Mouse (Mus musculus) embryonic fibroblast, embryonic 13.5 days (primary cell): Measurements from ENCODE around the gene Prkd2. TPM values are rescaled to one million over a fixed set of nuclear protein-coding genes. Genes with fewer than 3 reads are reported as not detected.

Experiments
- H3K27ac ChIP-seq: 2 replicates; pipeline ENCODE4 v1.5.1; 2012; ENCODE audit warnings: low read length, control low read depth, inconsistent platforms; ENCODE audit not compliant: insufficient read depth
- H3K4me1 ChIP-seq: 2 replicates; pipeline ENCODE4 v1.6.1; 2011; ENCODE audit warnings: low read length; ENCODE audit not compliant: control insufficient read depth, insufficient read depth
- H3K4me3 ChIP-seq: 2 replicates; pipeline ENCODE4 v1.5.1; 2011; ENCODE audit warnings: mild to moderate bottlenecking, control low read depth, low read length; ENCODE audit not compliant: insufficient read depth
- CTCF ChIP-seq: IDR thresholded peaks from 2 replicates; pipeline ENCODE4 v1.5.1; 2011; ENCODE audit warnings: mild to moderate bottlenecking, control low read depth, low read length, moderate library complexity, borderline replicate concordance; ENCODE audit not compliant: insufficient read depth
- POLR2A ChIP-seq: IDR thresholded peaks from 2 replicates; pipeline ENCODE4 v1.6.1; 2011; ENCODE audit warnings: low read depth, mild to moderate bottlenecking, control low read depth, low read length, moderate library complexity
- polyA plus RNA-seq: library from polyadenylated mRNA; stranded (reverse); fragments of >200 nt; gene quantifications from 2 replicates; pipeline ENCODE4 v1.2.4, GENCODE M21; 2011; ENCODE audit warnings: low read depth; ENCODE audit not compliant: missing spikeins, insufficient read length

Prkd2 gene
- polyA plus RNA-seq, 1 experiment: 17.8 TPM

GRCm38 (mm10) chr7:16906281-16906680 is 63.6 kb downstream of the Prkd2 start, which contains the start of gene Ptgir:
Gene Ptgir, plus strand, starts transcription at chr7:16906490.
- no peak within 1 kb of the TSS for H3K27ac ChIP-seq
- peaks cover 7% of the 10 kb centered on the region; the same call in 1 of the 2 replicates for H3K4me1 ChIP-seq
- TF ChIP-seq POLR2A (no peak), CTCF (no peak)
- no peak within 1 kb of the TSS for H3K4me3 ChIP-seq

- H3K4me1 ChIP-seq: peaks cover 8% of the 10 kb centered on the region
- TF ChIP-seq CTCF: no peak
- TF ChIP-seq POLR2A: no peak
- H3K27ac ChIP-seq: no peak overlapping the region
- no peak overlapping the region for H3K4me3 ChIP-seq
Measured at GRCm38 (mm10) chr7:16906889-16907559, 64.3 kb downstream of the Prkd2 start.

GRCm38 (mm10) chr7:16907842-16908241 is 65.1 kb downstream of the Prkd2 start:
- Histone ChIP-seq H3K27ac (no peak overlapping the region), H3K4me3 (no peak overlapping the region), H3K4me1 (peaks cover 10% of the 10 kb centered on the region)
- no peak for TF ChIP-seq CTCF
- no peak for TF ChIP-seq POLR2A

- no peak overlapping the region for H3K4me3 ChIP-seq
- peaks cover 10% of the 10 kb centered on the region for H3K4me1 ChIP-seq
- no peak overlapping the region for H3K27ac ChIP-seq
- TF ChIP-seq CTCF: no peak
Measured at GRCm38 (mm10) chr7:16908367-16908766, 65.7 kb downstream of the Prkd2 start.

- Histone ChIP-seq H3K4me1 (peaks cover 10% of the 10 kb centered on the region), H3K4me3 (no peak overlapping the region), H3K27ac (no peak overlapping the region)
- TF ChIP-seq POLR2A: no peak
- TF ChIP-seq CTCF: no peak
Measured at GRCm38 (mm10) chr7:16908859-16909258, 66.2 kb downstream of the Prkd2 start.

GRCm38 (mm10) chr7:16909909-16910308 is 67.2 kb downstream of the Prkd2 start:
- no peak overlapping the region for H3K4me3 ChIP-seq

GRCm38 (mm10) chr7:16911904-16912303 is 69.2 kb downstream of the Prkd2 start:
- H3K4me3 ChIP-seq: no peak overlapping the region
- peaks cover 8% of the 10 kb centered on the region; the same call in 1 of the 2 replicates for H3K4me1 ChIP-seq
- TF ChIP-seq CTCF (no peak), POLR2A (no peak)
- H3K27ac ChIP-seq: peak overlapping the region; percentile 69; the same call in 1 of the 2 replicates

More at GRCm38 (mm10) chr7:16909909-16910308, 67.2 kb downstream of the Prkd2 start:
- H3K4me1 ChIP-seq: peaks cover 10% of the 10 kb centered on the region
- no peak for TF ChIP-seq CTCF
- no peak for TF ChIP-seq POLR2A
- peak overlapping the region; percentile 34; the same call in 1 of the 2 replicates for H3K27ac ChIP-seq

GRCm38 (mm10) chr7:16912360-16912759 is 69.7 kb downstream of the Prkd2 start:
- no peak overlapping the region for H3K4me3 ChIP-seq
- TF ChIP-seq CTCF: no peak
- no peak for TF ChIP-seq POLR2A
- peak overlapping the region; percentile 69 for H3K27ac ChIP-seq
- peaks cover 8% of the 10 kb centered on the region; the same call in 1 of the 2 replicates for H3K4me1 ChIP-seq

GRCm38 (mm10) chr7:16913806-16914452 is 71.2 kb downstream of the Prkd2 start:
- H3K4me3 ChIP-seq: no peak overlapping the region
- H3K4me1 ChIP-seq: peaks cover 8% of the 10 kb centered on the region; the same call in 1 of the 2 replicates
- TF ChIP-seq CTCF (peak; percentile 61), POLR2A (no peak)
- H3K27ac ChIP-seq: 0 out of 2 replicates have a peak overlapping the region, but pooled peaks have one; percentile 69
